Mouse (Mus musculus) C2C12 (cell line): ENCODE measurements at regions not wholly inside any gene's neighbourhood (a gene's known extent, or its start where the extent isn't known, plus 50 kb on each side); places are given as distances from the start of the nearest gene placed in this dataset.

ENCODE experiments used
- CEBPB ChIP-seq: IDR thresholded peaks from one replicate; pipeline ENCODE4 v1.6.1; 2011; ENCODE audit warnings: low read depth, mild to moderate bottlenecking, control low read depth, moderate library complexity
- CTCF ChIP-seq: IDR thresholded peaks from one replicate; pipeline ENCODE4 v1.5.1; 2011; ENCODE audit not compliant: control insufficient read depth, insufficient read depth, insufficient read length
- FOSL1 ChIP-seq: IDR thresholded peaks from one replicate; pipeline ENCODE4 v1.8.0; 2011; ENCODE audit warnings: mild to moderate bottlenecking, low read length; ENCODE audit not compliant: poor library complexity, insufficient read depth, severe bottlenecking
- MAX ChIP-seq: IDR thresholded peaks from one replicate; pipeline ENCODE4 v1.6.1; 2011; ENCODE audit warnings: mild to moderate bottlenecking, control low read depth

GRCm38 (mm10) chr2:46666084-46666989 lies 1549.1 kb upstream of the Zeb2 start:
- no peak for TF ChIP-seq CEBPB
- no peak for TF ChIP-seq CTCF
- no peak for TF ChIP-seq FOSL1
- no peak for TF ChIP-seq MAX
